Mouse (Mus musculus) layer of hippocampus, adult 2 months (tissue): ENCODE measurements at regions not wholly inside any gene's neighbourhood (a gene's known extent, or its start where the extent isn't known, plus 50 kb on each side); places are given as distances from the start of the nearest gene placed in this dataset.

Experiments used
- DNase-seq, 2 experiments: peaks; one replicate each; pipeline ENCODE4 v3.0.0; 2022; ENCODE audit warnings: low spot score in 2 of 2
- H3K27ac ChIP-seq: fragments of 200-600 bp; 2 replicates; pipeline ENCODE4 v1.8.1; 2022
- H3K4me3 ChIP-seq: fragments of 200-600 bp; 2 replicates; pipeline ENCODE4 v1.8.1; 2022; ENCODE audit warnings: mild to moderate bottlenecking
- CTCF ChIP-seq: fragments of 200-600 bp; conservative IDR thresholded peaks from 2 replicates; pipeline ENCODE4 v1.8.1; 2022; ENCODE audit warnings: antibody characterized with exemption, mild to moderate bottlenecking, moderate library complexity

DNA sequence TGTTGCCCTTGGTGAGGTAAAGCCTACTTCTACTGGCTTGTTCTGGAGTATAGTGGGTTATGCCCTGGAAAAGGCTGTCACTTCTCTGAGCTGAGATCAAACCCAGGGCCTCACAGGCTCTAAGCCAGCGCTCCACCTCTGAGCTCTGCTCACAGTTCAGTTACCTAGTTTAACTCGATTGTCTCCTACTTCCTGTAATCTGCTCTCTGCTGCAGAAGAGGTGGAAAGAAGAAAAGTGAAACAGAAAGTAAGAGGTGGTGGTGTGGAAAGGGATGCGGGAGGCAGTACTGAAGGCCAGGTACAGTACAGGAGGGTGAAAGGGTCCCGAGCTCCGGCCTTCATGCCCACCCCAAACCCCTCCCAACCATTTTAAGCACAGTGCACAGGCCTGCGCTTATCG is 455.7 kb downstream of the Zfp704 start:
- Histone ChIP-seq H3K4me3 (no peak overlapping the region), H3K27ac (no peak overlapping the region)
- no peak for TF ChIP-seq CTCF
- DNase-seq = no peak

DNA sequence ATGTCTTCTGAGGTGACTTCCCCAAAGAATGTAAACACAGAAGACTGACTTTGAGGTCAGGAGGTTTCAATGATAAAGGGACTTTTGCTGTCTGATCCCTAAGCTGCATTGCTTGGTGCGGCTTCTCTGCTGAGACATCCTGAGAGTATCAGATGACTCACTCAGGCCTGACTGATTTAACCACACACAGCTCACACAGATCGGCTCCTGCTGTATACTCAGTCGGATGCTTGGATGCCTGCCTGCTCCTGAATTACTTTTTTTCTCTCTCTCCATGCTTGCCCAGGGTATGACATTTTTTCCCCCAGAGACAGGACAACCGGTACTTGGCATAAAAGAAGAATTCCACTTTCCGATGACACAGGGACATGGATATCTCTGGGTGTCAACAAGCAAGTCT is 456.2 kb downstream of the Zfp704 start:
- DNase-seq = peak in 1 of 2 experiments; percentile 10
- no peak overlapping the region for H3K27ac ChIP-seq
- no peak for TF ChIP-seq CTCF
- no peak overlapping the region for H3K4me3 ChIP-seq

DNA sequence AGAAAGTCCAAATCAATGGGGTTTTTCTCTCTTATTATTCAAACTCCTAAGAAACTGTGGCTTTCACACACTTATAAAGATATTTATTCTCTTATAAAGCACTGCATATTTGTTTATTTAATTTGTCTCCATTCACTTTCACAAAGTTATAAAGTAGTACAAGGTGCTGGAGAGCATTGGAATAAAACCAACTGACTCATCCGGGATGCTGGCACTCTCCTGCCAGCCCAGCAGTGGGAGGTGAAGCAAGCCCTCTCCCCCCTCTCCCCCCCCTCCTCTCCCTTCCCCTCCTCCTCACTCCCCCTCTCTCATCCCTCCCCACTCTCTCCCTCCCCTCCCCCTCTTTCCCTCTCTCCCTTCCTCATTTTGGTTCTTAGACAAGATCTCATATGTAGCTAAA is 457.6 kb downstream of the Zfp704 start:
- no peak for TF ChIP-seq CTCF
- Histone ChIP-seq H3K27ac (no peak overlapping the region), H3K4me3 (no peak overlapping the region)
- no peak for DNase-seq

DNA sequence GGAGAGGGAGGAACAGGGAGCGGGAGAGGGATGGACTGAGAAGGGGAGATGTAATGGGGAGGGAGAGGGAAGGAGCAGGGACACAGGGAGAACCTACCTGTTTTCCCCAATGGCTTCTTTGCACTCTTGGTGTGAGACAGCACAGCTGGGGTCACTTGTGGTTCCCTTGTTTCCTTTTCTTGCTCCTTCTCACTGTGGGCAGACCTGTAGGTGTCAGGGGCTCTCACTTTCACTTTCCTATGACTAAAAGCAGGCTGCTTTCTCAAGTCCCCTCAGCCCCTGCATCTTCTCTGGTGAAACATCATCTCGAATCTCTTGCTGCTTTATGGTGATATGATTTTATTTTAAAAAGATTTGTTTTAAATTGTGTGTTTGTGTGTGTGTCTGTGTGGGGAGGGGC is 458.3 kb downstream of the Zfp704 start:
- no peak for DNase-seq
- TF ChIP-seq CTCF = no peak
- Histone ChIP-seq H3K27ac (no peak overlapping the region), H3K4me3 (no peak overlapping the region)

DNA sequence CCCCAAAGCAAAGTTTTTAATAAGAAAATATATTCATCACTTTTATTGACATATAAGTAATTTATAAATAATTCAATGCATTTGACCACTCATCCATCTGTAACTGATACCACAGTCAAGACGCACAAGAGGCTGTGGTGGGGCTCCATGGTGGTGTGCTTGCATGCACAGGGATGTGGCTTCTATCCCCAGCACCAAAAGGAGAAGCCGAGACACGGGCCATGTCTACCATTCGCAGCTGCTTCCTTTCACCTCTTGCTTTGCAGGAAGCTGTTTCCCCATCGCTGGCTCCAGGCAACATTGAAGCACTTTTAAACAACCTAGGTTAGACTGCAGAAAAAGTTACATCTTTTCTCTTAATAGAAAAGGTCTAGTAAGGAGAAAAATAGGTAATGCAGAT is 461.3 kb downstream of the Zfp704 start:
- no peak overlapping the region for H3K4me3 ChIP-seq
- DNase-seq = no peak
- TF ChIP-seq CTCF = no peak
- no peak overlapping the region for H3K27ac ChIP-seq

DNA sequence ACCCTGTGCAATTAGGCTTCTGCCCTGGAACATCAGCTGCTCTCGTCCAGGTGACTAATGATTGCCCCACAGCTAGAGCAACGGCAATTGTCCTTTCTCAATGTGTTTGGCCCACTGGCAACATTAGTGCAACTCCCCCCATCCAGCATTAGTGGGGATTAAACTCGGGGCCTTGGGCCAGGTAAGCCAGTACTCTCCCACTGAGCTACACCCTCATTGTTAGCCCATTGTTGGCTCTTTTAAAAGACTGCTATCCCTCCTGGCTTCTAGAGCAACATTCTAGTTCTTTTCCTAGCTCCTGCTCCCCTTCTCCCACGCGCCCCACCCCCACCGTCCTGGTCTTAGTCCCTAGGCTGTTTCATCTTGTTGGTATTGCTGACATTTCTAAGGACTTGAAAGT is 463.4 kb downstream of the Zfp704 start:
- no peak for TF ChIP-seq CTCF
- H3K27ac ChIP-seq = no peak overlapping the region
- DNase-seq = no peak
- no peak overlapping the region for H3K4me3 ChIP-seq

DNA sequence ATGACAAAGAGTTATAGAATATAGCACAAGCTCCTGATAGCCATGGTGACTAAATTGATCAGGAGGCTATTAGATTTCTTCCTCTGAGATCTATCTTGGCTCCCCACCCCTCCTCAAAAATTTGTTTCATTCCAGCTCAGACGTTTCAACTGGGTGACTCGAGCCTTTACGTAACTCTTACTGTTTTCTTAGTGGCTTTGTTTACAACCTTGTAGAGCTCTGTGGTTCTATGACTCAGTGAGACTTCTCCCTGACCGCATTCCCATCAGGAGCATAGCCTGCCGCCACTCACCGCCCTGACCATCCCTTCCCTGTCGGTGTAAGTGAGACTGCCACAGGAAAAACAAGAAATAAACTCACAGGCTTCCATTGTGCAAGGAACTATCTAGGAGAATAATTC is 464.3 kb downstream of the Zfp704 start:
- TF ChIP-seq CTCF = no peak
- DNase-seq = no peak

DNA sequence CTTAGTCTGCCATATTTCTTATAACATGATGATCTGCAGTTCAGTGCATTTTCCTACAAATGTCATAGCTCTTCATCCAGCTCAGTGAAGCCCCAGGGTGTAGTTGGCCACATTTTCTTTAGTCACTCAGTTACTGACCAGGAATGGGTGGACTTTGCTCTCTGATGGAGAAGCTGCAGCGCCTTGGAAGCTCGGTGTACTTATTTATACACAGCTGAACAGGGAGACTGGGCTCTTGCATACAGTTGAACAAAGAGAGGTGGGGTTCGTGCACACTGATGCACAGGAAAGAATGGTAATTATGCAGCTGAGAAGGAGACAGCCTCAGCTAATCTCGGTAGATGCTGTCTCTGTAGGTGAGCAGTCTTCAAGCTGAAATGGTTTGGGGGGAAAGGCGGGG is 468.0 kb downstream of the Zfp704 start:
- no peak overlapping the region for H3K27ac ChIP-seq
- H3K4me3 ChIP-seq = no peak overlapping the region
- TF ChIP-seq CTCF = no peak
- DNase-seq = no peak

More for the DNA sequence above, 464.3 kb downstream of the Zfp704 start:
- no peak overlapping the region for H3K27ac ChIP-seq
- no peak overlapping the region for H3K4me3 ChIP-seq

DNA sequence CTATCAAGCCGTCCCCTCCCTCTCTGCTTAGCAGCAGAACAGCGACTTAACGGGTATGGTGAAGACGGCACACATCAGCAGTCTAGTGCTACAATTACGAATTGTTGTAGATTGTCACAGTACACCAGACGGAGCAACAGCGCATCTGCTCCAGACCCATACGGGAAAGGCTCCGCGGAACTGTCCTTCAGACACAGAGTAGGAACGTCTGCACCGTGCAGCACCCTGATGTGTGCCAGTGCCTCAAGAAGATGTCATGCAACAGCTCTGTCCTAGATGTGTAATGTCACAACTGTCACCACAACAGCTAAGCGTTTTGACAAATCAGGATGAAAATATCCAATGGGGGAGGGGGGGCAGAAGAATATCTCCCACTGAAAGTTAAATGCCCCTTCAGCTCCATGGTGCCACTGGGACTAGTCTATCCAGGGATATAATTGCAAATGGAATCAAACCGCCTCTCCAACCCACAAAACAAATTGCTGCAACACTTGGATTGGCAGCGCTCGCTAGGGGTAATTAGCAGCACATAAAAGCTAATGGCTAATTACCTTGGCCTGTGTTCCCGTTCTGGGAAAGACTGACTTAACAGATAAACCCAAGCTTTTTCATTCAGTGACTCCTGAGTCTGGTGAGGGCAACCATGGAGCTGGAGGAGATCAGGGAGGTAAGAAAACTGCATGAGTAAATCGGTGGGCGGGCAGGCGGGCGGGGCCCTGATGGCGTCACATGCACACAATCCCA is 472.6 kb downstream of the Zfp704 start:
- no peak for TF ChIP-seq CTCF
- DNase-seq = peak; percentile 12 to 31
- no peak overlapping the region for H3K27ac ChIP-seq
- H3K4me3 ChIP-seq = peak overlapping the region; percentile 24

DNA sequence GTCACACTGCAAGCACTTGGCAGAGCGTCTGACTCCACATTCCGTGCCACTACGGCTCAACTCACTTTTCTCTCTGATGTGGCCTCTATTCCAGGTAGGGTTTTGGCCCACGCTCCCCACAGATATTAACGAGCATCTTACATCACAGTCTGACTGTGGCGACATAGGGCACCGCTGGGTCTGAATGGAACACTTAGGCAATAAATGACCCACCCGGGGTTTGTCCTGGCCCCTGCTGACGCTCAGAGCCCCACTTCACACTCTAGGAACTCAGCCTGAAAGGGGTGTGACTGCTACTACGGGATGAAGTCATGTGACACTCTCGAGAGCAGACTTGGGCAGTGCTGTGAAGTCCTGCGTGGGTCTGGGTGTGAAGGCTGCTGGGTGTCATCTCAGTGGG is 475.9 kb downstream of the Zfp704 start:
- H3K4me3 ChIP-seq = no peak overlapping the region
- H3K27ac ChIP-seq = no peak overlapping the region
- no peak for TF ChIP-seq CTCF
- DNase-seq = no peak

DNA sequence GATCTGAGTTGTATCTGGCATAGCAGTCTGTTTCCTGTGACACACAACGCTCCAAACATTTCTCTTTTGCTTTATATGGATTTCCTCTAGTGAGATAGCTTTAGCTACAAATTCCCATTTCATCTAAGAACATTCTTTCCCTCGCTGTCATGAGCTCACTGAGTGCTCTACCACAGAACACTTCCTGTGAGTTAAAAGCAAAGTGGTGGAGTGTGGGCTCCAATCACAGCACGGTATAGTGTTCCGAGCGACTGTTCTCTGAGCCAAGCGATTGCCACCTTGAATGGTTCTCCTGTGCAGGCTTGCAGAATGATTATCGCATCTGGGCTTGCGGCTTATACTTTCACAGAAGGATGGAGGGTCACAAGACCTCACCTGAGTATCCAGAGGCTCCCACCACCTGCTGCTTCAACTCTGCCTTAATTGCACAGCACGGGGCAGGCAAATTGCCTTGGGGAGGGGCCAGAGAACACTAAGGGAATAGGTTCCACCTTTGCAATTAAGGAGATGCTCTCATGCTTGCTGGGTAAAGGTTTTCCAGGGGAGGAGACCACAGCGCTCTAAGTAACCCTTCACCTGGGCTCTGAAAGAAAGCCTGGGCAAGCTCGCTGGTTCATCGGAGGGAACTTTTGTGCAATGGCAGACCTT is 477.7 kb downstream of the Zfp704 start:
- H3K4me3 ChIP-seq = no peak overlapping the region
- H3K27ac ChIP-seq = no peak overlapping the region
- no peak for DNase-seq
- no peak for TF ChIP-seq CTCF

DNA sequence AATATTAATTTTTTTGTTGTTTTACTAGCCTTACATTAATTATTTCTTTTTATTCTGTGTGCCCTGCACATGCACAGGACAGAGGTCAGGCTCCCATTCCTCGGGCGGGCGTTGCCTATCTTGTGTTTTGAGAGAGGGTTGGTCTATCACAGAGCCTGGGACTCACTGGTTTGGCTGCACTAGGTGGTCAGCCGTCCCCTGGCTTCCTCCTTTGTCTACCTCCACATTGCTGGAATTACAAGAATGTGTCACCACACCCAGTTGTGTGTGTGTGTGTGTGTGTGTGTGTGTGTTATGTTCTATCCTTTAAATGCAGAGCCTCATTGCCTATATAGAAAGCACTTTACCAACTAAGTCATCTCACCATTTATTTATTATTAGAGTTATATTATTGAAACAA is 478.5 kb downstream of the Zfp704 start:
- Histone ChIP-seq H3K4me3 (no peak overlapping the region), H3K27ac (no peak overlapping the region)
- no peak for DNase-seq
- no peak for TF ChIP-seq CTCF

DNA sequence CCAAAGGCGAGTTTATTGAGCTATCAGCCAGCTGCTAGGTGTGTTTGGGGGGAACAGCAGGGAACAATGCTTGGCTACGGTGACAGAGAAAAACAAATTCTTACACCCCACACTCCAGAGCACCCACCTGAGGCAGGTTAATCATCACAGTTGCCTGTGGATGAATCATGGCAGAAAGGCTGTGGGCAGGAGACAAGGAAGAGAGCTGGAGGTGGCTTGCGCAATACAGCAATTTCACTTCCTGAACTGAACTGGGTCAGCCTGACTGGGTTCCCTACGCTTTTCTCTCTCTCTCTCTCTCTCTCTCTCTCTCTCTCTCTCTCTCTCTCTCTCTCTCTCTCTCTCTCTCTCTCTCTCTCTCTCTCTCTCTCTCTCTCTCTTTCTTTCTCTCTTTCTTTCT is 481.5 kb downstream of the Zfp704 start:
- no peak overlapping the region for H3K4me3 ChIP-seq
- no peak overlapping the region for H3K27ac ChIP-seq
- peak in 1 of 2 experiments; percentile 13 for DNase-seq
- no peak for TF ChIP-seq CTCF

DNA sequence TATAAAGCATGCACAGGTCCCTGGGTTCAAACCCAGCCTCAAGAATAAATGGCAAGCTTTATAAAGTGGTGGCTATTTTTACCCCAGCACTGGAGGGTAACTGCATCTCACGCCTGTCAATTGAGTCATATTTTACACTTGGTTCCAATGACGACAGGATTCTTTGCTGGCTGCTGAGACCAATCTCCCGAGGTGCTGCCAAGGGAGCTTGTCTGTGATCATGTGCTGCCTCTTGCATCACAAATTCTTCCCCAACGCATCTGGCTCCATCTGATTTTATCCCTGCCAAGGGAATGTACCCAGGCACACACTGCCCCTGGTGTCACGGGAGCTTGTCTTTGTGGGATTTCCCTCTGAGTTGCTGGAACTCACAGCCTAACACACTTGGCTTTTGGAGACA is 486.8 kb downstream of the Zfp704 start:
- H3K4me3 ChIP-seq = no peak overlapping the region
- H3K27ac ChIP-seq = no peak overlapping the region
- TF ChIP-seq CTCF = no peak
- peak; percentile 12 to 13 for DNase-seq
